Mouse (Mus musculus): ENCODE data around the gene Fam89b.

Gene Fam89b

DNA sequence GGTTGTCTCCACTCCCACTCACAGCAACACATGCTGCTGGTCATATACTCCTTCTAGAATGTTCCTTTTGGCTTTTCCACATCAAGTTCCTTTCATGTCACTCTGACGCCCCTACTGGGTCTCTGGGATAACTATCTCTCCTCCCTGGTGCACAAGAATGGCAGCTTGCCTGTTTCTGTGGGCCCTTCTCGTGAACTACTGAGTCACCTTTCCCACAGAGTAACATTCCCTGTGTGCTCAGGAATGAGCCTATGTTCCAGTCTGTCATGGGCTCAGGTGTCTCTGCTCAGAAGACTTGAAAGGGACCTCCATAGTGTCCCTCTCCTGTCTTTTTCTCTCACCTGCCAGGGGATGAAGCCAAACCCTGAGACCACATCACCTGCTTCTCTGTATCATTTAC lies 10.0 kb upstream of the Fam89b start:
- no peak for DNase-seq (ENCODE audit: low spot score)

DNA sequence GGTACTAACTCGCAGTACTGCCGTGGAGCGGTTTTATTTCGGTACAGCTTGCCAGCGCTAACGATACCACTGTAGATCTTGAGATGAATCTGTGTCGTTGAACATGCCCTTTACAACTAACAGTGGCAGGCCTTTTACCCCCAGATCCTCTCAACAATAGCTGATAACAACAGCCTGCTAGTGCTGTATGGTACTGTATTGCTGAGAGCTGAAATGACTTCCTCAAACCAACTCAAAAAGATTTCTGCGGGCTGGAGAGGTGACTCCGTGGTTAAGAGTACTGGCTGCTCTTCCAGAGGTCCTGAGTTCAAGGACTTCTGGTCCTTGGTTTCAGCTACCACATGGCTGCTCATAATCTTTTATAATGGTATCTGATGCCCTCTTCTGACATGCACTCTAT lies 4.9 kb upstream of the Fam89b start:
- no peak for DNase-seq (ENCODE audit: low spot score)

DNA sequence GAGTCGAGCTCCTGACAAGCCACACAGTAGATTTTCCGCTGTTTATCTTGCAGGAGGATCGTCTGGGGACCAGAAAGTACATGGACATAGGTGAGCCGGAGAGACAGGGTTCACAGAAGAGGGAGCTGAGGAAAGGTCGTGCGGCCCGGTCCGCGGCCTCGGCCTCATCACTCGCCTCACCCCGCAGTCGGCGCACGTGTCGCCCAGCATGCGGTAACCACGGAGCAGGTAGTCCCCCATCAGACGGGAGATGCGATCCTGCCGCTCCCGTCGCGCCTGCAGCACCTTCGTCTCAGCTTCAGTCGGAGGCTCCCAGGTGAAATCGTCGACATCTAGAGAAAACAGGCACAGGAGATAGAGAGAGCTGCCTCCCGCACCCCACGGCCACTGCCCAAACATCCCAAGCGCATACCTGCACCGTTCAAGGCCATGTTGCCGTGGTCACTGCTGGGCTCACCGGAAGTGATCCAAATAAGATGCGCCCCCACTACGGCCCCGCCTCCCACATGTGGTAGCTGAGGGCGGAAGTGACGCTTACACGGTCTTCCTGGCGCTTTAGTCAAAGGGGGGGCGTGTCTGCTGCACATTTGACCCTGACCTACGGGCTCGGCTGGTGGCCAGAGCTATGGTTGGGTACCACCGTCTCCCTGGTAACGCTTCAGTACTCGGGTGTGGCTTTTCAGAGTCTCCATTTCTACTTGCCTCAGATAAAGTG lies 2.0 kb upstream of the Fam89b start:
- DNase-seq (ENCODE audit: low spot score) = peak; percentile 93

DNA sequence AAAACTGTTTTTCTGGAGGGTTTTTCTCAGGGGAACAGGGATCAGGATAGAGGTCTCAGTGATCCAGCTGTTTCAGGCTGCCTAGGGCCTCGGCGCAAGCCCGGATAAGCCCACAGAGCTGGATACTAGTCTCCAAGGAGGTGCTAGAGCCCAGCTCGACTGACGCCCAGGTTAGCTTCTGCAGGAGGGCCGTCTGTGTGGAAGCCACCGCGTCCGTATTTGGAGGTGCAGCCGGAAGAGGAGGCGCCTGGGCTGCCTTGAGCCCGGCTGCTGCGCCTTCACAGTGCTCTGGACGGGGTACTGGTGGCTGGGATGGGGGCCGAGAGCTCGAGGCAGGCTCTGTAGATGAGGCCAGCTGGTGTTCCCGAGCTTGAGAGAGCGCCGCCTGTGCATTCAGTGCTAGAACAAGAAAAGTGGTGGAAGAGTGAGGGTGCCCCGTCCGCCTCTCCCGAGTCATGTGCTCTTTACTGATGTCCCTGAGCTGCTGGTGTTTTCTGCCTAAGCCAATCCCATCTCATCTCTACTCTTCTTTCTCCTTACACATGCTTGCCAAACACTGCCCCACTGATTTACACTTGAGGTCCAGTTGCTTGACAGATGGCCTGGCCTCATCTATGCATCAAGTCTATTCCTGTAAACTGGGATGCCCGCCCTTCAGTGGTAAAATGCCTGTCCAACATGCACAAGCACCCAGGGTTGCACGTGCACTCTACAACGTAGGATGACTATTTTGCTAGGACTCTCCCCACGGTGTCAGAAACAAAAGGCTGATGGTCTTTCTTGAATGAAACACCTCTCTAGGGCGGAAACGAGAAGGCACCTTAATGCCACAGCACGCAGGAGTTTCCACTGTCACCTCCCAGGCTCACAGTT lies 1.1 kb upstream of the Fam89b start:
- no peak for DNase-seq (ENCODE audit: low spot score)

DNA sequence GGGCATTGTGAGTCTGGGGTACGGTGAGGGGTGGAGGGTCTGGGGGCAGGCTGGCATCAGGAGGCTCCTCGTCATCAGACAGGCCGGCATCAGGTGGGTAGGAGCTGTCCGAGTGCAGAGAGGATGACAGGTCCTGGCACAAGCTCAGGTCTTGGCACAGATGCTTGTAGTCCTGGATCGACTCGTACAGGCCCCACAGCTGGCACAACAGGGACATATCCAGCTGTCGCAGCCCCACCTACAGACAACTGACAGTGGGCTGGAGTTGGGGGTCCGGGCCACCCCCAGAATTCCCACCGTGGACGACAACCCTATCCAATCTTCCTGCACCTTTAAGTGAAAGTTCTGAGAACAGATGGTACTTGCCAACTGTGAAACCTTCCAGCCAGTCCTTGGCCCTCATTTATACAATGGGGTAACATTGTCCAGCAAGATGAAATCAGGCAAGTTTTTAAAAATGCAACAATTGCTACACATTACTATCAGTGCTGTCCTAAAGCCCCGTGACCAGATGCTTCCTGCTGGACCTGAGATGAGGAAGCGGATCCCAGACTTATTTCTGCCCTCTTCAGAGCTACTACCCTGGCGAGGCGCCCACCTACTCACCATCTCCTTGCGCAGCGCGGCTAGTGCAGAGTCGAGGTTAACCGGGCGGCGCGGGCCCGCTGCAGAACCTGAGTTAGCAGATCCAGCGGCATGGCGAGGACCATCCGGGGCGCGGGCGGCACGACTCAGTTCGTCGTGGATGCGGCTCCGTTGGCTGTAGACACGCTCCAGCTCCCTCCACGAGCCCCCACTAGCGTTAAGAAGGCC lies 616 bp downstream of the Fam89b start:
- peak; percentile 60 for DNase-seq (ENCODE audit: low spot score)

DNA sequence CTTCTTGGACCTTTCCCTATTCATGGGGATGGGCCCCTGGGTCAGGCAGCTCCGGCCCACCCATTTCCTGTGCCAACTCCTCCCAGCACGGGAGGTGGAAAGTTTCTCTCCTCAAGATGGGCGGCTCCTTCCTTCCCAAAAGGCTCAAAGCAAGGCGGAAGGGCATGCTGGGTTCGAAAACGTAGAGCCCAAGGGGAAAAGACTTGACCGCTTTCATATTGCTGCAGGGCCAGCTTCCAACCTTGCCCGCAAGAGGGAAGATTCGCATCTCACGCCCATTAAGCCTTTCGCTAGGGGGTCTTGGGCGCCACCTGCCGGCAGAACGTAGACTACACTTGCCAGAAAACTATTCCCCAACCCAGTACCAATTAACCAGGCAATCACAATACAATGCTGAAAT lies 1.8 kb downstream of the Fam89b start:
- DNase-seq (ENCODE audit: low spot score) = peak; percentile 78

DNA sequence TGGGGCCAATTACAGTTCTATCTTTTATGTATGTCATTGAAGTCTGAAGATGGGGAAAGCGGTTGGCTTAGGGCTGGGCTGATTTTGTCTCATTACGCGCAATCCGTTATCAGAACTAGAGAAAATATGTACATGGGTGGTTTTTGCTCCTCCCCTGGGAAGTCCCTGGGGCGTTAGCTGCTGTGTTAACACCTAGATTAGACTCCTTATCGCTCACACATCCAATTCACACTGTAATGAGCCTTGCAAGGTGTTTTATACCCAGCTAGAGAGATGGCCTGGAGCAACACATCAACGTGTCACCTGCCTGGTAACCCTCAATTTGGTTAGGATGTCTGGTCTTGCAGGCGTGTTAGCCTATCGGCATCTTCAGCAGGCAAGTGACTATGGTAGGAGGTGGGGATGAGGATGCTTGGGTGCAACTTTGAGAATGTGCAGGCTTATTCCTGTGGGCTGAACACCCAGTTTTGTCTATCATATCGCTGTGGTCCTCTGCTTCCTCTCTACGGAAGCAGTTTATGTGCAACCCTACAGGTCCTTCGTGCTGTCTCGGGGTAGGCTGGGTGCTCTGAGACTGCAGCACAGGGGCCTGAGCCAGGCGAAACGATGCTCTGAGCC lies 2.4 kb downstream of the Fam89b start:
- no peak for DNase-seq (ENCODE audit: low spot score)

DNA sequence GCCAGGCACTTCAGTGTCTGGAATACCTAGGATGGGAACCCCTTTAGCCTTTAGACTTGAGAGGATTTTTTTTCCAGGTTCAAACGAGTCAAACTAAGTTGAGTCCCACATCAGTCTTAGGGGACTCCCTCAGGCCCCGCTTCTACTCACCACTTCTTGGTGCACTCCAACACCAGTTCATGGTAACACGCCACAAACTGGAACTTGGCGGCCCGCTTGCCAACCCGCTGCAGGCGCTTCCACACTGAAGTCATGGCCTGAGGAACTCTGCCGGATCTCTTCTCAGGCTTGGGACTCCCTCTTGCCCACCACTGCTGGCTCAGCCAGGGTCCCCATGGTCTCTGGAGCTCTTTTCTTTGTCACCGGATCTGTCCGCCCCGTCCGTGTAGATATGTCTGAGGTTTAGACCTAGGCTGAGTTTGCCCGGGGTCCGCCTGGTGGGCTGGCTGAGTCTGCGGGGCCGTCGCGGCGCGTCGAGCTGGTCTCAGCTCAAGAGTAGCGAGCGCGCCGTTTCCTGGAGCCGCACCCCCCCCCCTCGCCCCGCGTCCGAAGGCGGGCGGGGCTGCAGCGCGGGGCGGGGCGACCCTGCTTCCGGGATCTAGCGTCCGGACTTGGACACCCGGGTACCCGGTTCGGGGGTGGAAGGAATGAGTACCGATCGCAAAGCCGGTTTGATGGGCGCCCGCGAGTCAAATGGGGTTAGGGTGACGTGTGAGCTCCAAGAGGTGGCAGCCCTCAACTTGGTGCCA lies 3.5 kb downstream of the Fam89b start, which contains the start of gene Ehbp1l1:
Gene Ehbp1l1 (minus strand): TSS at position 551 of the 749 bp plus-strand sequence.
- DNase-seq (ENCODE audit: low spot score) = peak; percentile 69

DNA sequence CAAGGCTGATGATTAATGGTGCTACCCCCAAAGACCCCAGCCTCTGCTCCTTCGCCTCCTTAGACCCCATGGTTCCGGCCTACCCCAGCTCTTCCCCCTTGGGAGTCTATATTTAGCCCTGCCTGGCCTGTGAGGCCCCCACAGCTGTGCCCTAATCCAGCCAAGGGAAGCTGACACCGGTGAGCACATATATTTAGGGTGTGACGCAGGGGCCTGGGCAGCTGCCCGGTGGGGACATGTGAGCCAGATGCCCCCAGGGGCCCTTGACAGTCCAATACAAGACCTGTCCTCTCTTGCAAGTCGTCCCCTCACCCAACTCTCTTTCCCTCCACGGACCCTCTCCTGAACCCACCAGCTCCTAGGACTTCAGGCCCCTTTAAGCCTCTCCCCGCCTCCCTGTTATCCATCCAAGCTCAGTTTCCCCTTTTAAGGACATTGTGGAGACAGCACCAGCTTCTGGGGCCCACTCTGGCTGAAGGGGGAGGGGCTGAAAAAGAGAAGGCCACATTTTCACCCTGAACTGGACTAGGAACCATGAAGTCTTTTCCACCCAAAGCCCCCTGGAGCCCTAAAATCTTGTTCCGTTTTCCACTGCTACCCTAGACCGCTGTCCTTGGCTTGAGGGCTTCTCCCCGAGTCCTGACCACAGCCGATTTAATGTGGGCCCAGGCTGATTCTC lies 4.3 kb downstream of the Fam89b start:
- DNase-seq (ENCODE audit: low spot score) = no peak

DNA sequence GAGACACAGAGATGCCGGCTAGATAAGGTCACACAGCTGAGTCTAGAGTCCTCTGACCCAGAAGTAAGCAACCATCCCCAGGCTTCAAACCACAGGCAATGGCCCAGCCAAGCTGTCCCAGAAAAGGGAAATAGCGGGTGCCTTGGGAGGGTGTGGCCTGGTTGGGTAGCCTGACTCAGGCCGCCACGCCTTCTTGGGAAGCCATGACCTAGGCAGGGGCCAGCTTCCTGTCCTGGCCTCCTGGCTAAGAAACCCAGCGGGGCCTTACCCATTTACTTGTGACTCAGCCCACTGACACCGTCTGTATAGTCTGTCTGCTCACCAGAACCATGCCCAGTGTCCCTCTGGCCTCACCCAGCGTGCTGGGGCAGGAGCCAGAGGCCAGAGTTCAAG lies 4.9 kb downstream of the Fam89b start:
- DNase-seq (ENCODE audit: low spot score) = peak; percentile 58

DNA sequence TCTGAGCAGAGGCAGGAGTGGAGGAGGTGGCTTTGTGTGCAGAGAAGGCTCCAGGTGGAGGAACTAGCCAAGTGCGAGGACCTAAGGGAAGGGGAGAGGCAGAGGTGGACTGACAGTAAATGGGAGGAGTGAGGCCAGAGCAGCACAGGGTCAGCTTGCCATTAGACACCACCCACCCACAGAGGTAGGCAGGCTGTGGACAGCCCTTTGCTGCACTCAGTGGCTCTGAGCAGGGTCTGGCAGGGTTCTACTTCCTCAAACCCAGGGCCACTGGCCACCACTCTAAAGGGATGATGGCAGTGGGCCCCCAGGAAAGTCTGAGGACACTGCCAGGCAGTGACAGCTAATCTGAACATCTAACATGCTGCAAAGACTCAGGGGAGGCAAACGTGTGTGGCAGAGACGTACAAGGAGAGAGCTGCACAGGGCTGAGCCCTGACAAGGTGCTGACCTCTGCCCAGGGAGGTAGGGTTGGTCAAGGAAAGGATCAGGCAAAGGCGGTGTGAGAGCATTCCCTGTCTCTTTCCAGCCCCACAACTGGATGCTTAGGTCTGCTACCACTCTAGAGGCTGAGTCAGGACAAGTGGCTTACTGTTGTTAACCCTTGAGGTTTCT lies 5.4 kb downstream of the Fam89b start:
- DNase-seq (ENCODE audit: low spot score) = no peak

DNA sequence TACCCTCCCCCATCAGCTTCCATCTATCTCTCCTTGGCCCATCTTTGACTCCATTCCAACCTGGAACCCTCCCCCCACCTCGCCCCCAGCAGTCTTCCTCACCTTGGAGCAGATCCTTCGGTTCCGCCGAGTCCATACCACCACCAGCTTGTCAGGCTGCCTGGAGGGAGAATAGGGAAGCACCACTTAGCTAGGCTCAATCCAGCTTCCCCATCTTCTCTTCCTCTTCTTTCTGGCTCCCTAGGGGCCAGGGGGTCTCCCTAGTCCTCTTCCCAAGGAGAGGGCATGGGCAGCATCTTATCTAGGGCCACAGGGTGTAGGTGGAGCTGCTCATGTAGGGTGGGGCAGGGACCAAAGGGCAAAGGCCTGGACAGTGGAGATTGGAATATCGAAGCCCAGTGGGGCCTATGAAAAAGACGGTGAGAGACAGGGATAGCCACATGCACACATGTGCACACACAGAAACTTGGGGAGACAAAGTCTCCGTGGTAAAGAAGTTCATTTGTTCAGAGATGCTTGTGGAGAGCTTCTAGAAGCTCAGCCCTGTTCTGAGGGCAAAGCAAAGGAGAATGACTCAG lies 6.5 kb downstream of the Fam89b start:
- no peak for DNase-seq (ENCODE audit: low spot score)

DNA sequence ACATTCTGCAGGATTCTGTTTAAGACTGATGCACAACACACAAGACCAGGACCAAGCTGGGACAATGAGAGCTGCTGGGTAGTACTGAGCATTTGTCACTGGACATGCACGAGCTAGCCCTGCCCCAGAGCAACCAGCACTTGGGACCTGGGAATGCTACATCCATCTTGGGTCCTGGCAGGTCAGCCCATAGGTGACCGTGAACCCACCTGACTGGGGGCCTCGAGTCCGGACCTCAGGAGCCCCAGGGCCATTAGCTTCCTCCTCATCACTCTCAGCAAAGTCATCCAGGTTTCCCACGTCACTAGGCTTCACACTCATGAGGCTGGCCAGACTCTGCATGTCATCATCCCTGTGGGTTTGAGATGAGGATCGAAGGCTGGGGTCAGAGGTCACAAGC lies 8.2 kb downstream of the Fam89b start:
- no peak for DNase-seq (ENCODE audit: low spot score)

DNA sequence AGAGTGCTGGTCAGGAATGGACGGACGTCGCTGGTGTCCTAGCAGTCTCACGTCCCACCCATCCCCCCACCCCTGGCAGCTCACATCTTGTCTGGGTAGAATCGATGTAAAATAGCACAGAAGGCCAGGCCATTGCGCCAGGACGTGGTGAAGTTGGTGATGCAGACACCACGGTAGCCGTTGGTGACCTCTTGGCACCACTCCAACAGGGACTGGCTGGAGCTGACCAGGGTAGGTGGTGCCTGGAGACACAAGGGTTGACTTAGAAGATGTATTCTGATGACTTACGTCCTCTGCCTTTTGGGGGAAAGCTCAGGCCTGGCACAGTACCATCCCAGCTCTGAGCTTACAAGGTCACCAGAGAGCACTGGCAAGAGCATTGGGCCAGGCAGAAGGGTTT lies 12.5 kb downstream of the Fam89b start:
- no peak for DNase-seq (ENCODE audit: low spot score)

DNA sequence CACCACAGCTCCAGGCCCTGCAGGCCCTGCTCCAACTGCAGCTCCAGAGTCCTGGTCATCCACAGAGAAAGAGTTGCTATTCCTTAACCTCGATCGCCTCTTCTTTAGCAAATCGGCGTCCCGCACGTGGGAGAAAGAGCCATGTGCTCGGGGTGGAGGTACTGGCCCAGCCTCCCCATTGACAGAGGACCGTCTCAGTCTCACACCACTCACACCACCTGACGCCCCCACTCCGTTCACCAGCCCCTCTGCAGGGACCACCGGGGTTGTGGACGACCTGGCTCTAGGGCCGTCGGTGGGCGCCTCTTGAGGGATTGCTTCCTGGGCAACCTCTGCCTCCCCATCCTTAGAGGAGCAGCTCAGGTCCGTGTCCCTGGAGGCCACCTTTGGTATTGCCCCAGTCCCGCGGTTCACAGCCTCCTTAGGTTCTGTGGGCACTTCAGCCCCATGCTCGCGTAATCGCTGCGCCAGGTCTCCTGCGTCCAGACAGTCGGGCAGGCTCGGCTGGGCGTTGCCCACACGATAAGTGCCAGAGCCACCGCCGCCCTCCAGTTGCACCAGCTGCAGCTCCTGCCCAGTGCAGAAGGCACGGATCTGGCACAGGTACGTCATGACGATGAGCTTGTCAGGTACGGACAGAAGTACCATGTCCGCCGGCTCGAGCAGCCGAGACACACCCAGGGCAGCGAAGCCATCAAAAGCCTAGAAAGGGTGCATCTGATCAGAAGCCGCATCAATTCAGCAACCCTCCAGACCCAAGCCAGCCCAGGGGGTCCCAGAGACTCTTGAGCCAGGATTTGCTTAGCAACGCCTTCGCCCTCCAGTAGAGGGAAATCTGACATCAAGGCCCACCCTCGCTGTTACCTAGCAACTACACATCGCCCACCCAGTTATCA lies 13.4 kb downstream of the Fam89b start:
- no peak for DNase-seq (ENCODE audit: low spot score)

DNA sequence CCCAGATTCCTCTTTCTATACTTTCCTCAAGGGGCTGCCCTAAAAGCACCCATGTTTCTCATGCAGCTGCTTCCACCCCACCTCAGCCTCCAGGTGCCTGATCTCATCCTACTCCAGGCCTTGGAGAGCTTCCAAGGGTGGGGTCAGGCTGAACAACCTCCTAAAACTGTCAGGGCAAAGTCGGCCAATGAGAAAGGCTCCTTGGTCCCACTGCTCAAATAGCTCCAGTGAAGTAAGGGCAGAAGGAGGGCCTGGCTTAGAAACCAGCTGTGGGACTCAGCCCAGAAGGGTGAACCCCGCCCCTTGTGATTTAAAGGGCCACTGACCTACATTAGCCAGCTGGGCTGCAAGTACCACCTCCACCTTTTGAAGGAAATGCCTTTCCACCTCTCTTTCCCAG lies 15.7 kb downstream of the Fam89b start:
- peak; percentile 36 for DNase-seq (ENCODE audit: low spot score)

DNA sequence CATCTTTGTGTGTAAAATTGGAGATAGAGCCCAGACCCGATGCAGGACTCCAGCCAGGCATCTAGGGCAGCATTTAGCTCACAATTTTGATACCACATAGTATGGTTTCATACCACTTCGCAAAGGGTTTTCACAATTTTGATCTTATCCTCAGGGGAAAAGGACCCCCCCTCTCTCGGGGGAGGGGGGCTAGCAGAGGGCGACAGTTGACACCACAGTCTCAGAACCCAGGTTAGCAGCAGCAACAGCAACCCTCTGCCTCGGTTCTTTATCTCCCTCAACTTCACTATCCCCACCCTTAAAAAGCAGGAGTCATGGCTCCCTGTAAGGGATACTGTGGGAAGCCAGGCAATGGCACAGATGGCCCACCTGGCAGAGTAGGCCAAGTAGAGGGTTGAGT lies 16.2 kb downstream of the Fam89b start:
- DNase-seq (ENCODE audit: low spot score) = no peak

DNA sequence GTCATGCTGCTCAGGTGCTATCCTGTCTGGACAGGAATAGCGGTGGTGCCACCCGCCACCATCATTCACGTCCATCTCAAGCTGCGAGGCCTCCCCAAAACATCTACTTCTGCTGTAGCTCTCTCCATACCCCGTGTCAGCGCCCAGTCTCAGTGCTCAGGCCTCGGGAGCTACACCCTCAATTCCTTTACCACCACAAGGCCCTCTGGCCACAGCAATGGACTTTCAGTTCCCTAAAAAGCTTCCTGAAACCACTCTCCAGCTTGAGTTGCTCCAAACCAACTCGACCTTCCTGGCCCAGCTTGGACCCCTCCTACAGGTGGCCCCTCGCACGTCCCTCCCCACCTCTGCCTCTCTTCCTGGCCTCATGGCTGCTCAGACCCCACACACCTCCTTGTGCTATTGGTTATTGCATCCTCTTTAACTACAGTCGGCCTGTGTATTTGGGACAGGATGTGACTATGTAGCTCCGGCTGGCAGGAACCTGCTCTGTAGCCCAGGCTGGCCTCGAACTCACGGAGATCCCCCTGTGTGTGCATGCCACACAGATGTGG lies 17.5 kb downstream of the Fam89b start:
- DNase-seq (ENCODE audit: low spot score) = no peak

DNA sequence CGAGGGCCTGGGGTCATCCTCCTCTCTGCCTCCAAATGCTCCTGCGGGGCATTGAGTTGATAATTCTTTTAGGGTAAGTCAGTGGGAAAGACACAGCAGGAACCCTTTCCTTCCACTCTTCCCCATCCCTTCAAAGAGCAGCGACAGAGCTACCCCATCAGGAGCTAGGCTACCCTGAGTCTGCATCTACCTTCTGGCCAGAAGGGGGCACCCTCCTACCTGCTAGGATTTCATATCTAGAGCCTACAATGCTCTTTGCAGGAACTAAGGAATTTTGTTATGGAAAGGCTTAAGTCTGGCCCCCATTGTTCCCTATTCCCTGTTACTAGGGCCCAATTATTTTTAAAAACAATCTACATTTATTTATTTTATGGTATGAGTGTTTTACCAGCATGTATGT lies 18.2 kb downstream of the Fam89b start:
- DNase-seq (ENCODE audit: low spot score) = no peak

All from yolk sac, embryonic 10.5 days (tissue).